Mouse (Mus musculus) CH12.LX (cell line): ENCODE results near the gene Zmat5. TPM values are rescaled to one million over a fixed set of nuclear protein-coding genes. Genes with fewer than 3 reads are reported as not detected.

Experiments used
- DNase-seq: peaks from one replicate; pipeline ENCODE4 v3.0.0-alpha.2; 2013; ENCODE audit errors: extremely low read depth
- H3K27ac ChIP-seq: 2 replicates; pipeline ENCODE4 v1.5.1; 2012; ENCODE audit warnings: low read depth, mild to moderate bottlenecking, control low read depth, moderate library complexity; ENCODE audit not compliant: insufficient read depth
- H3K27me3 ChIP-seq: replicated peaks from 2 replicates; pipeline ENCODE3; 2012; ENCODE audit warnings: inconsistent platforms
- H3K36me3 ChIP-seq, 2 experiments: replicated peaks in 1 of 2; 2 replicates each; pipeline versions ENCODE3 to v1.6.1; 2012; ENCODE audit warnings: inconsistent platforms in 1 of 2, low read length in 1 of 2, mild to moderate bottlenecking in 1 of 2, mixed read lengths in 1 of 2, moderate library complexity in 1 of 2; ENCODE audit not compliant: control insufficient read depth in 1 of 2, insufficient read depth in 1 of 2
- H3K4me1 ChIP-seq, 2 experiments: 2 replicates each; pipeline ENCODE4 v1.6.1; 2012; ENCODE audit warnings: inconsistent platforms in 1 of 2, moderate library complexity in 1 of 2; ENCODE audit not compliant: insufficient read depth in 2 of 2, control insufficient read depth in 1 of 2
- H3K4me2 ChIP-seq: 2 replicates; pipeline ENCODE4 v1.6.1; 2012; ENCODE audit warnings: low read depth, mild to moderate bottlenecking, control low read depth; ENCODE audit not compliant: poor library complexity, insufficient read depth, severe bottlenecking
- H3K4me3 ChIP-seq, 3 experiments: fragments of 150-350 bp in 1 of 3; sonication (generic) in 1 of 3; replicated peaks in 1 of 3; 2 replicates each; pipeline versions ENCODE3 to v1.5.1; 2011 to 2012; ENCODE audit warnings: low read depth in 2 of 3, low read length in 2 of 3, mild to moderate bottlenecking in 2 of 3, moderate library complexity in 2 of 3, control low read depth in 1 of 3, improper control_type of control experiment in 1 of 3, inconsistent platforms in 1 of 3, mixed read lengths in 1 of 3; ENCODE audit not compliant: poor library complexity in 1 of 3
- H3K79me2 ChIP-seq: replicated peaks from 2 replicates; pipeline ENCODE4 v1.6.1; 2012; ENCODE audit warnings: mild to moderate bottlenecking, moderate library complexity; ENCODE audit not compliant: control insufficient read depth, poor library complexity, insufficient read depth, severe bottlenecking; ENCODE audit errors: extremely low read depth
- H3K9ac ChIP-seq: 2 replicates; pipeline ENCODE4 v1.6.1; 2012; ENCODE audit warnings: low read depth, mild to moderate bottlenecking, control low read depth, moderate library complexity; ENCODE audit not compliant: insufficient read depth
- H3K9me3 ChIP-seq: replicated peaks from 2 replicates; pipeline ENCODE3; 2012; ENCODE audit warnings: low read length, inconsistent platforms, mixed read lengths
- CHD1 ChIP-seq: IDR thresholded peaks from 2 replicates; pipeline ENCODE4 v1.6.1; 2012; ENCODE audit warnings: low read depth, low read length, improper control_type of control experiment, inconsistent platforms
- CTCF ChIP-seq, 2 experiments: IDR thresholded peaks in 1 of 2; conservative IDR thresholded peaks in 1 of 2; 2 replicates each; pipeline ENCODE4 v1.5.1; 2011 to 2012; ENCODE audit warnings: low read depth in 2 of 2, low read length in 2 of 2, improper control_type of control experiment in 1 of 2, inconsistent platforms in 1 of 2, mild to moderate bottlenecking in 1 of 2, moderate library complexity in 1 of 2
- E2F4 ChIP-seq: IDR thresholded peaks from 2 replicates; pipeline ENCODE4 v1.6.1; 2011; ENCODE audit warnings: low read depth, low read length, improper control_type of control experiment; ENCODE audit not compliant: insufficient replicate concordance
- GABPA ChIP-seq: IDR thresholded peaks from 2 replicates; pipeline ENCODE4 v1.6.1; 2012; ENCODE audit warnings: low read depth, low read length, improper control_type of control experiment, inconsistent platforms; ENCODE audit not compliant: insufficient replicate concordance
- HCFC1 ChIP-seq: IDR thresholded peaks from 2 replicates; pipeline ENCODE4 v1.6.1; 2012; ENCODE audit warnings: low read depth, mild to moderate bottlenecking, inconsistent platforms, low read length, improper control_type of control experiment
- JUN ChIP-seq: IDR thresholded peaks from 2 replicates; pipeline ENCODE4 v1.6.1; 2011; ENCODE audit warnings: low read depth, mild to moderate bottlenecking, low read length, improper control_type of control experiment, moderate library complexity; ENCODE audit not compliant: insufficient read depth
- MAX ChIP-seq: IDR thresholded peaks from 2 replicates; pipeline ENCODE4 v1.6.1; 2011; ENCODE audit warnings: low read length, improper control_type of control experiment
- MEF2A ChIP-seq: IDR thresholded peaks from 2 replicates; pipeline ENCODE4 v1.6.1; 2014; ENCODE audit warnings: low read depth, mild to moderate bottlenecking, inconsistent platforms, low read length, improper control_type of control experiment, borderline replicate concordance
- MXI1 ChIP-seq: IDR thresholded peaks from 2 replicates; pipeline ENCODE4 v1.6.1; 2011; ENCODE audit warnings: mild to moderate bottlenecking, low read depth, low read length, improper control_type of control experiment
- NRF1 ChIP-seq: IDR thresholded peaks from 2 replicates; pipeline ENCODE4 v1.6.1; 2014; ENCODE audit warnings: low read depth, mild to moderate bottlenecking, inconsistent platforms, low read length, improper control_type of control experiment, moderate library complexity
- RAD21 ChIP-seq: IDR thresholded peaks from 2 replicates; pipeline ENCODE4 v1.6.1; 2011; ENCODE audit warnings: low read depth, mild to moderate bottlenecking, low read length, improper control_type of control experiment, moderate library complexity
- SIN3A ChIP-seq: IDR thresholded peaks from 2 replicates; pipeline ENCODE4 v1.6.1; 2012; ENCODE audit warnings: low read length, improper control_type of control experiment, inconsistent platforms
- SMC3 ChIP-seq: IDR thresholded peaks from 2 replicates; pipeline ENCODE4 v1.6.1; 2011; ENCODE audit warnings: low read depth, low read length, improper control_type of control experiment
- TBP ChIP-seq: conservative IDR thresholded peaks from 2 replicates; pipeline ENCODE4 v1.6.1; 2011; ENCODE audit warnings: low read depth, low read length, improper control_type of control experiment
- TCF12 ChIP-seq: IDR thresholded peaks from 2 replicates; pipeline ENCODE4 v1.6.1; 2014; ENCODE audit warnings: low read depth, mild to moderate bottlenecking, inconsistent platforms, low read length, improper control_type of control experiment
- UBTF ChIP-seq: IDR thresholded peaks from 2 replicates; pipeline ENCODE4 v1.6.1; 2012; ENCODE audit warnings: low read depth, mild to moderate bottlenecking, inconsistent platforms, low read length, improper control_type of control experiment, moderate library complexity
- USF1 ChIP-seq: IDR thresholded peaks from 2 replicates; pipeline ENCODE4 v1.6.1; 2014; ENCODE audit warnings: low read depth, mild to moderate bottlenecking, inconsistent platforms, low read length, improper control_type of control experiment
- USF2 ChIP-seq: conservative IDR thresholded peaks from 2 replicates; pipeline ENCODE4 v1.6.1; 2011; ENCODE audit warnings: low read depth, low read length, improper control_type of control experiment
- ZKSCAN1 ChIP-seq: IDR thresholded peaks from 2 replicates; pipeline ENCODE4 v1.6.1; 2012; ENCODE audit warnings: low read depth, inconsistent platforms, low read length, improper control_type of control experiment, borderline replicate concordance
- ZNF384 ChIP-seq: IDR thresholded peaks from 2 replicates; pipeline ENCODE4 v1.6.1; 2012; ENCODE audit warnings: low read depth, low read length, improper control_type of control experiment, inconsistent platforms
- dilution Hi-C: fragments of 300-500 bp; cut with MboI; formaldehyde crosslinking; loops from 2 replicates; pipeline ENCODE4 v1.14.3; 2020; ENCODE audit warnings: low sequenced_read_pairs; ENCODE audit not compliant: extremely low pct_unique_long_range_greater_than_20kb, extremely low pct_ligation_motif_present
- in situ Hi-C: fragments of 300-500 bp; cut with MboI; formaldehyde crosslinking; loops from 3 replicates; pipeline ENCODE4 v1.14.3; 2019; ENCODE audit warnings: low sequenced_read_pairs, low pct_ligation_motif_present, low pct_unique_long_range_greater_than_20kb, mixed read lengths
- polyA plus RNA-seq: library from polyadenylated mRNA; unstranded; fragments of >175 nt; gene quantifications from 2 replicates; pipeline ENCODE4 v1.2.1, GENCODE M21; 2012; ENCODE audit warnings: low read depth; ENCODE audit not compliant: insufficient read length
- total RNA-seq, 2 experiments: library from RNA; depleted of rRNA; stranded (reverse); fragments of 300-350 nt in 1 of 2; fragments of >200 nt in 1 of 2; gene quantifications; 2 replicates each; pipeline ENCODE4 v1.2.3; 2012 to 2014

Zmat5 gene
- total and polyA plus RNA-seq, 3 experiments = 35.9 to 75.2 (median 51.4) TPM

DNA sequence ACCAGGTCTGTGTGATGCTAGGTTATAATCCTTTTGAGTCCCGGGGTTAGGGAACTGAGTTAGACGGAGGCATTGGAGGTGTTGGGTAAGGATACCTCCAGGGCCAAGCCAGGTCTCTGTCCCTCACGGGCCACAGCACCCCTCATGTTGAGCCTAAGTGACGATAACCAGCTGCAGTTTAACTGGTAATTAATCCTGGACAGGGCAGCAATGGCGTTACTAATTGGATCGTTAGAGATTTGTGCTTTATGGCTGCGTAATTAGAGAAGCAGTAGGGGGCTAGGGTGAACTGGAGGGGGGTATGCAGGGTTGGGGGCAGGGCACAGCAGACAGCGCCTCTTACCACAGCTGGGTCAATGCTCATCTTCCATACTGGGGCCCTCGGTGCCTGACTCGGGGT is 48.4 kb downstream of the Zmat5 start:
- H3K27ac ChIP-seq = no peak overlapping the region
- H3K4me2 ChIP-seq = no peak overlapping the region
- no peaks in the 10 kb centered on the region for H3K79me2 ChIP-seq
- H3K9me3 ChIP-seq = peaks cover 8% of the 10 kb centered on the region
- no peak overlapping the region for H3K4me3 ChIP-seq
- peaks cover 9% of the 10 kb centered on the region for H3K27me3 ChIP-seq
- peaks cover 0 to 1% of the 10 kb centered on the region in 2 experiments for H3K36me3 ChIP-seq
- H3K9ac ChIP-seq = no peak overlapping the region
- H3K4me1 ChIP-seq = peaks cover 2 to 21% of the 10 kb centered on the region in 2 experiments; a peak in 2 of 4 replicates
- TF ChIP-seq SMC3 (no peak), MAX (no peak), E2F4 (no peak), USF2 (no peak), TBP (no peak), JUN (no peak), HCFC1 (no peak), MXI1 (no peak), CTCF (conservative IDR thresholded peaks at IDR 0.05 in 1 of 2, IDR thresholded peaks at IDR 0.05 in 1 of 2; ENCODE audit: low read depth in 2 of 2, low read length in 2 of 2) (no peak), ZNF384 (no peak), MEF2A (no peak), NRF1 (no peak), ZKSCAN1 (no peak), CHD1 (no peak), RAD21 (no peak), TCF12 (no peak), GABPA (no peak), UBTF (no peak), USF1 (no peak)
- DNase-seq = no peak
- in situ Hi-C loops (no loop called here), dilution Hi-C loops (no loop called here)

DNA sequence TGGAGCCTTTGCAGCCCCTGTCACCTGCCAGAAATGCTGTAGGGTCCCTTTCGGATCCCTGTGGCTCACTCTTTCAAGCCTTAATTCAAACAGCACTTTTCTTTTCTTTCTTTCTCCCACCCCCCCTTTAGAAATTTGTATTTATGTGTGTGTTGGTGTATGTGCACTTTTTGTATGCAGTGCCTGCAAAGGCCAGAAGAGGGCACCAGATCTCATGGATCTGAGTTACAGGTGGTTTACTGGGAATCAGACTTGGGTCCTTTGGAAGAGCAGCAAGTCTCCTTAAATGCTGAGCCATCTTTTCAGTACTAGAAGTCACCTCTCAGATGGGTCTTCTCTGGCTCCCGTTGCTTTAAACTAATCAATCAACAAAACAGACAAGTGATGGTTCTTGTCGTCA is 49.6 kb downstream of the Zmat5 start:
- Histone ChIP-seq H3K4me2 (no peak overlapping the region), H3K9ac (no peak overlapping the region), H3K27me3 (peaks cover 9% of the 10 kb centered on the region), H3K9me3 (peaks cover 8% of the 10 kb centered on the region), H3K4me1 (peaks cover 3 to 28% of the 10 kb centered on the region in 2 experiments; a peak in 3 of 4 replicates), H3K27ac (no peak overlapping the region), H3K36me3 (peaks cover 0 to 1% of the 10 kb centered on the region in 2 experiments), H3K79me2 (no peaks in the 10 kb centered on the region), H3K4me3 (no peak overlapping the region)
- DNase-seq = no peak
- in situ Hi-C loops (no loop called here), dilution Hi-C loops (no loop called here)
- TF ChIP-seq SIN3A (no peak), CTCF (conservative IDR thresholded peaks at IDR 0.05 in 1 of 2, IDR thresholded peaks at IDR 0.05 in 1 of 2; ENCODE audit: low read depth in 2 of 2, low read length in 2 of 2) (peak; percentile 33 to 61; a peak in 2 of 4 replicates), SMC3 (peak; percentile 48), RAD21 (peak; percentile 44)
